ENCODE assay signal across 8 mouse cellular contexts in genomic region chr12:73110431-73111111, GRCm38 (mm10). TPM values are rescaled to one million over a fixed set of nuclear protein-coding genes. Genes with fewer than 3 reads are reported as not detected.
DNase-seq lines count a peak whose midpoint lies in the region; ATAC-seq and TF ChIP-seq lines count a peak whose summit lies in the region.

No protein-coding gene starts in this region.

- TF ChIP-seq POLR2A in kidney, adult 2 months (IDR thresholded peaks at IDR 0.05; ENCODE audit: low read depth, low read length), result no peak

- H3K4me3 ChIP-seq in heart, embryonic 13.5 days, result peak overlapping the region; percentile 87
- peak overlapping the region; percentile 66 for H3K4me3 ChIP-seq in forebrain, embryonic 14.5 days (ENCODE audit: low read depth, low read length)
- H3K4me3 ChIP-seq in kidney, adult 2 months (ENCODE audit: insufficient read depth, low read depth, low read length), result peak overlapping the region; percentile 60

- DNase-seq in heart, adult 11 months, result no peak
- peak; percentile 35 for DNase-seq in adipocyte (ENCODE audit: low spot score)
- DNase-seq in forebrain, embryonic 14.5 days (ENCODE audit: low spot score), result no peak
- peak; percentile 48 for DNase-seq in kidney, adult 2 months
- peak; percentile 9 for DNase-seq in lung, postnatal 36 days
- DNase-seq in urinary bladder, postnatal 36 days (ENCODE audit: low spot score in 2 of 2), result peak; percentile 28 to 37
- no peak for DNase-seq in spleen, postnatal 4 days (ENCODE audit: low spot score in 2 of 2)

- ATAC-seq in heart, embryonic 13.5 days (ENCODE audit: extremely low read depth, insufficient number of reproducible peaks, low FRiP score, low TSS enrichment), result peak; percentile 39; the same call in 1 of the 2 replicates
- no peak for ATAC-seq in forebrain, embryonic 14.5 days

- peaks cover 20% of the 10 kb centered on the region for H3K4me1 ChIP-seq in heart, embryonic 13.5 days
- peaks cover 12% of the 10 kb centered on the region for H3K4me1 ChIP-seq in forebrain, embryonic 14.5 days (ENCODE audit: control insufficient read depth, insufficient read depth, low read length)
- H3K4me1 ChIP-seq in kidney, adult 2 months (ENCODE audit: control insufficient read depth, insufficient read depth, low read length), result no peaks in the 10 kb centered on the region

- no peak for TF ChIP-seq CTCF in kidney, adult 2 months (conservative IDR thresholded peaks at IDR 0.05; ENCODE audit: insufficient read depth, insufficient read length, low read depth, low read length)

- no peaks in the 10 kb centered on the region for H3K9me3 ChIP-seq in heart, embryonic 13.5 days
- H3K9me3 ChIP-seq in forebrain, embryonic 14.5 days (replicated peaks; ENCODE audit: control insufficient read depth, low read length), result no peaks in the 10 kb centered on the region

- 8% methylated on average over 22 of the region's 23 CpGs for WGBS in heart, embryonic 13.5 days
- 6% methylated on average over 23 of the region's 23 CpGs for WGBS in forebrain, embryonic 14.5 days
- 19% methylated on average over 23 of the region's 23 CpGs for WGBS in kidney, adult 2 months

- peak overlapping the region; percentile 87 for H3K9ac ChIP-seq in heart, embryonic 13.5 days
- no peak overlapping the region for H3K9ac ChIP-seq in forebrain, embryonic 14.5 days (ENCODE audit: low read length)

- peaks cover 9% of the 10 kb centered on the region; the same call in 1 of the 2 replicates for H3K27me3 ChIP-seq in heart, embryonic 13.5 days (replicated peaks)
- peaks cover 10% of the 10 kb centered on the region for H3K27me3 ChIP-seq in forebrain, embryonic 14.5 days (replicated peaks; ENCODE audit: control insufficient read depth, insufficient read depth, low read length)
- H3K27me3 ChIP-seq in kidney, adult 2 months (replicated peaks; ENCODE audit: control insufficient read depth, insufficient read depth, low read length), result no peaks in the 10 kb centered on the region

- peaks cover 18% of the 10 kb centered on the region for H3K36me3 ChIP-seq in heart, embryonic 13.5 days
- H3K36me3 ChIP-seq in forebrain, embryonic 14.5 days (ENCODE audit: control insufficient read depth, insufficient read depth, low read length), result no peaks in the 10 kb centered on the region
- no peaks in the 10 kb centered on the region for H3K36me3 ChIP-seq in kidney, adult 2 months (ENCODE audit: control insufficient read depth, insufficient read depth, low read length)

- H3K27ac ChIP-seq in heart, embryonic 13.5 days (replicated peaks), result no peak overlapping the region
- no peak overlapping the region for H3K27ac ChIP-seq in forebrain, embryonic 14.5 days (ENCODE audit: low read depth, low read length)
- H3K27ac ChIP-seq in kidney, adult 2 months (ENCODE audit: insufficient read depth, low read depth, low read length), result peak overlapping the region; percentile 37; the same call in 1 of the 2 replicates

- H3K4me2 ChIP-seq in heart, embryonic 13.5 days, result peak overlapping the region; percentile 98
- peak overlapping the region; percentile 98 for H3K4me2 ChIP-seq in forebrain, embryonic 14.5 days (ENCODE audit: low read length)

RNA-seq across cellular contexts. Expression of gene Six4, which starts 2.7 kb away (rescaled TPM):
- 0.71 and 1.0 TPM in 2 replicates for polyA plus RNA-seq in heart, embryonic 13.5 days (2015; fragmentation: Nextera tagmentation; extraction: Ambion mirVana)
- polyA plus RNA-seq in forebrain, embryonic 14.5 days (2014; fragmentation: Nextera tagmentation; extraction: Ambion mirVana), result 0.39 and 0.43 TPM in 2 replicates
- 0.78 and 0.81 TPM in 2 replicates for polyA plus RNA-seq in kidney, adult 2 months (2012; rRNA removed)

RNA-seq across cellular contexts. Expression of gene Mnat1, which starts 12.9 kb away (rescaled TPM):
- 19.0 and 19.3 TPM in 2 replicates for polyA plus RNA-seq in heart, embryonic 13.5 days (2015; fragmentation: Nextera tagmentation; extraction: Ambion mirVana)
- 24.5 and 26.7 TPM in 2 replicates for polyA plus RNA-seq in forebrain, embryonic 14.5 days (2014; fragmentation: Nextera tagmentation; extraction: Ambion mirVana)
- polyA plus RNA-seq in kidney, adult 2 months (2012; rRNA removed), result 6.5 and 7.9 TPM in 2 replicates

RNA-seq across cellular contexts. Expression of gene Six1, which starts 56.9 kb away (rescaled TPM):
- 0.34 and 0.79 TPM in 2 replicates for polyA plus RNA-seq in heart, embryonic 13.5 days (2015; fragmentation: Nextera tagmentation; extraction: Ambion mirVana)
- 0.36 and 0.52 TPM in 2 replicates for polyA plus RNA-seq in forebrain, embryonic 14.5 days (2014; fragmentation: Nextera tagmentation; extraction: Ambion mirVana)
- polyA plus RNA-seq in kidney, adult 2 months (2012; rRNA removed), result 0.35 and 0.53 TPM in 2 replicates

Comparison
In these comparisons a context has a peak if more than half of its experiments do, and no peak if none do; other contexts are left out.
1. DNase-seq: peak in adipocyte (single experiment), kidney, adult 2 months (single experiment), lung, postnatal 36 days (single experiment) and urinary bladder, postnatal 36 days (2 of 2); none in heart, adult 11 months (single experiment), forebrain, embryonic 14.5 days (single experiment) and spleen, postnatal 4 days (0 of 2).
2. Peak in every context shown above with its lines, with median percentiles within 50 percentile points of each other: H3K4me3 ChIP-seq.